Mouse (Mus musculus): ENCODE measurements at regions not wholly inside any gene's neighbourhood (a gene's known extent, or its start where the extent isn't known, plus 50 kb on each side); places are given as distances from the start of the nearest gene placed in this dataset.

- no peak overlapping the region for H3K9ac ChIP-seq (replicated peaks; ENCODE audit: low read depth, low read length)
- no peak overlapping the region for H3K4me2 ChIP-seq (ENCODE audit: low read length)
- WGBS = 89% methylated on average over 14 of the region's 14 CpGs
- no peaks in the 10 kb centered on the region for H3K9me3 ChIP-seq (ENCODE audit: control insufficient read depth, low read length)
- no peaks in the 10 kb centered on the region for H3K27me3 ChIP-seq (replicated peaks; ENCODE audit: control insufficient read depth, insufficient read depth, low read length)
- no peaks in the 10 kb centered on the region for H3K4me1 ChIP-seq (replicated peaks; ENCODE audit: control insufficient read depth, insufficient read depth, low read length)
- no peak overlapping the region for H3K4me3 ChIP-seq (replicated peaks; ENCODE audit: low read length)
- no peaks in the 10 kb centered on the region for H3K36me3 ChIP-seq (ENCODE audit: control insufficient read depth, insufficient read depth)
- no peak overlapping the region for H3K27ac ChIP-seq (ENCODE audit: low read length)
- ATAC-seq = no peak
Observed at GRCm38 (mm10) chr5:40015946-40016345, 260.7 kb upstream of the Hs3st1 start.

GRCm38 (mm10) chr5:39988039-39988438, 232.8 kb upstream of the Hs3st1 start:
- no peaks in the 10 kb centered on the region for H3K4me1 ChIP-seq (replicated peaks; ENCODE audit: control insufficient read depth, insufficient read depth, low read length)
- 8% methylated on average over 1 of the region's 1 CpGs for WGBS
- H3K36me3 ChIP-seq (ENCODE audit: control insufficient read depth, insufficient read depth) = no peaks in the 10 kb centered on the region
- no peak overlapping the region for H3K9ac ChIP-seq (replicated peaks; ENCODE audit: low read depth, low read length)
- ATAC-seq = no peak
- no peaks in the 10 kb centered on the region for H3K9me3 ChIP-seq (ENCODE audit: control insufficient read depth, low read length)
- H3K4me2 ChIP-seq (ENCODE audit: low read length) = no peak overlapping the region
- no peak overlapping the region for H3K4me3 ChIP-seq (replicated peaks; ENCODE audit: low read length)
- no peaks in the 10 kb centered on the region for H3K27me3 ChIP-seq (replicated peaks; ENCODE audit: control insufficient read depth, insufficient read depth, low read length)
- H3K27ac ChIP-seq (ENCODE audit: low read length) = no peak overlapping the region

- Histone ChIP-seq H3K4me1 (replicated peaks; ENCODE audit: control insufficient read depth, insufficient read depth, low read length) (no peaks in the 10 kb centered on the region), H3K27me3 (replicated peaks; ENCODE audit: control insufficient read depth, insufficient read depth, low read length) (no peaks in the 10 kb centered on the region)
- ATAC-seq = no peak
Observed at GRCm38 (mm10) chr5:39964371-39964770, 209.1 kb upstream of the Hs3st1 start.

GRCm38 (mm10) chr5:39960981-39961380, 205.7 kb upstream of the Hs3st1 start:
- no peak overlapping the region for H3K4me2 ChIP-seq (ENCODE audit: low read length)
- no peaks in the 10 kb centered on the region for H3K36me3 ChIP-seq (ENCODE audit: control insufficient read depth, insufficient read depth)
- H3K27ac ChIP-seq (ENCODE audit: low read length) = no peak overlapping the region
- no peak overlapping the region for H3K4me3 ChIP-seq (replicated peaks; ENCODE audit: low read length)
- H3K9me3 ChIP-seq (ENCODE audit: control insufficient read depth, low read length) = no peaks in the 10 kb centered on the region
- ATAC-seq = peak; percentile 77
- 32% methylated on average over 4 of the region's 4 CpGs for WGBS
- no peak overlapping the region for H3K9ac ChIP-seq (replicated peaks; ENCODE audit: low read depth, low read length)
- no peaks in the 10 kb centered on the region for H3K27me3 ChIP-seq (replicated peaks; ENCODE audit: control insufficient read depth, insufficient read depth, low read length)
- H3K4me1 ChIP-seq (replicated peaks; ENCODE audit: control insufficient read depth, insufficient read depth, low read length) = no peaks in the 10 kb centered on the region

More at GRCm38 (mm10) chr5:39964371-39964770, 209.1 kb upstream of the Hs3st1 start:
- no peaks in the 10 kb centered on the region for H3K9me3 ChIP-seq (ENCODE audit: control insufficient read depth, low read length)
- H3K4me3 ChIP-seq (replicated peaks; ENCODE audit: low read length) = no peak overlapping the region
- H3K36me3 ChIP-seq (ENCODE audit: control insufficient read depth, insufficient read depth) = no peaks in the 10 kb centered on the region
- H3K9ac ChIP-seq (replicated peaks; ENCODE audit: low read depth, low read length) = no peak overlapping the region
- H3K4me2 ChIP-seq (ENCODE audit: low read length) = no peak overlapping the region
- no peak overlapping the region for H3K27ac ChIP-seq (ENCODE audit: low read length)

GRCm38 (mm10) chr5:39935564-39935963, 180.3 kb upstream of the Hs3st1 start:
- Histone ChIP-seq H3K27ac (ENCODE audit: low read length) (no peak overlapping the region), H3K4me1 (replicated peaks; ENCODE audit: control insufficient read depth, insufficient read depth, low read length) (no peaks in the 10 kb centered on the region), H3K4me2 (ENCODE audit: low read length) (no peak overlapping the region), H3K9me3 (ENCODE audit: control insufficient read depth, low read length) (no peaks in the 10 kb centered on the region), H3K36me3 (ENCODE audit: control insufficient read depth, insufficient read depth) (no peaks in the 10 kb centered on the region), H3K27me3 (replicated peaks; ENCODE audit: control insufficient read depth, insufficient read depth, low read length) (no peaks in the 10 kb centered on the region), H3K4me3 (replicated peaks; ENCODE audit: low read length) (no peak overlapping the region), H3K9ac (replicated peaks; ENCODE audit: low read depth, low read length) (no peak overlapping the region)
- ATAC-seq = no peak
- 82% methylated on average over 2 of the region's 2 CpGs for WGBS

GRCm38 (mm10) chr5:39931890-39932289, 176.6 kb upstream of the Hs3st1 start:
- Histone ChIP-seq H3K27ac (ENCODE audit: low read length) (no peak overlapping the region), H3K27me3 (replicated peaks; ENCODE audit: control insufficient read depth, insufficient read depth, low read length) (no peaks in the 10 kb centered on the region), H3K4me2 (ENCODE audit: low read length) (no peak overlapping the region), H3K9me3 (ENCODE audit: control insufficient read depth, low read length) (no peaks in the 10 kb centered on the region), H3K9ac (replicated peaks; ENCODE audit: low read depth, low read length) (no peak overlapping the region), H3K4me3 (replicated peaks; ENCODE audit: low read length) (no peak overlapping the region), H3K4me1 (replicated peaks; ENCODE audit: control insufficient read depth, insufficient read depth, low read length) (no peaks in the 10 kb centered on the region), H3K36me3 (ENCODE audit: control insufficient read depth, insufficient read depth) (no peaks in the 10 kb centered on the region)
- 89% methylated on average over 2 of the region's 2 CpGs for WGBS
- no peak for ATAC-seq

GRCm38 (mm10) chr5:39909369-39909768, 154.1 kb upstream of the Hs3st1 start:
- ATAC-seq = peak; percentile 67
- Histone ChIP-seq H3K4me2 (ENCODE audit: low read length) (no peak overlapping the region), H3K9ac (replicated peaks; ENCODE audit: low read depth, low read length) (no peak overlapping the region), H3K27ac (ENCODE audit: low read length) (no peak overlapping the region), H3K4me1 (replicated peaks; ENCODE audit: control insufficient read depth, insufficient read depth, low read length) (no peaks in the 10 kb centered on the region), H3K4me3 (replicated peaks; ENCODE audit: low read length) (no peak overlapping the region), H3K36me3 (ENCODE audit: control insufficient read depth, insufficient read depth) (no peaks in the 10 kb centered on the region), H3K27me3 (replicated peaks; ENCODE audit: control insufficient read depth, insufficient read depth, low read length) (no peaks in the 10 kb centered on the region), H3K9me3 (ENCODE audit: control insufficient read depth, low read length) (no peaks in the 10 kb centered on the region)
- 63% methylated on average over 1 of the region's 1 CpGs for WGBS

GRCm38 (mm10) chr5:39871723-39872085, 116.4 kb upstream of the Hs3st1 start:
- Histone ChIP-seq H3K27ac (ENCODE audit: low read length) (no peak overlapping the region), H3K4me2 (ENCODE audit: low read length) (no peak overlapping the region), H3K36me3 (ENCODE audit: control insufficient read depth, insufficient read depth) (no peaks in the 10 kb centered on the region), H3K27me3 (replicated peaks; ENCODE audit: control insufficient read depth, insufficient read depth, low read length) (no peaks in the 10 kb centered on the region), H3K4me3 (replicated peaks; ENCODE audit: low read length) (no peak overlapping the region), H3K9me3 (ENCODE audit: control insufficient read depth, low read length) (no peaks in the 10 kb centered on the region), H3K4me1 (replicated peaks; ENCODE audit: control insufficient read depth, insufficient read depth, low read length) (0 out of 2 replicates have a peak, but pooled peaks cover 2% of the 10 kb centered on the region), H3K9ac (replicated peaks; ENCODE audit: low read depth, low read length) (no peak overlapping the region)
- ATAC-seq = no peak
- 65% methylated on average over 2 of the region's 2 CpGs for WGBS

GRCm38 (mm10) chr5:39870835-39871722, 115.8 kb upstream of the Hs3st1 start:
- Histone ChIP-seq H3K9ac (replicated peaks; ENCODE audit: low read depth, low read length) (no peak overlapping the region), H3K27me3 (replicated peaks; ENCODE audit: control insufficient read depth, insufficient read depth, low read length) (no peaks in the 10 kb centered on the region), H3K27ac (ENCODE audit: low read length) (no peak overlapping the region), H3K4me3 (replicated peaks; ENCODE audit: low read length) (no peak overlapping the region), H3K9me3 (ENCODE audit: control insufficient read depth, low read length) (no peaks in the 10 kb centered on the region), H3K36me3 (ENCODE audit: control insufficient read depth, insufficient read depth) (no peaks in the 10 kb centered on the region), H3K4me2 (ENCODE audit: low read length) (no peak overlapping the region), H3K4me1 (replicated peaks; ENCODE audit: control insufficient read depth, insufficient read depth, low read length) (0 out of 2 replicates have a peak, but pooled peaks cover 2% of the 10 kb centered on the region)
- ATAC-seq = no peak
- WGBS = 61% methylated on average over 10 of the region's 10 CpGs

All from forebrain, embryonic 16.5 days (tissue).